Mouse (Mus musculus) neural tube, embryonic 11.5 days (tissue): Measurements from ENCODE around the gene Hephl1. TPM values are rescaled to one million over a fixed set of nuclear protein-coding genes. Genes with fewer than 3 reads are reported as not detected.

Experiments
- ATAC-seq: fragments of 200-750 bp; cut with Nextera tagmentation; 2 replicates; pipeline ENCODE4 v1.8.0; 2017; ENCODE audit warnings: moderate number of reproducible peaks, mild to moderate bottlenecking, moderate TSS enrichment, moderate library complexity; ENCODE audit not compliant: insufficient read depth, low FRiP score, low TSS enrichment
- DNase-seq: peaks from one replicate; pipeline ENCODE4 v3.0.0-alpha.2; 2015; ENCODE audit warnings: low spot score
- H3K27ac ChIP-seq: fragments of 300-500 bp; sonication (generic); 2 replicates; pipeline ENCODE4 v1.5.1; 2014; ENCODE audit warnings: low read depth, mild to moderate bottlenecking, low read length
- H3K27me3 ChIP-seq: fragments of 300-500 bp; sonication (generic); 2 replicates; pipeline ENCODE4 v1.6.1; 2014; ENCODE audit warnings: mild to moderate bottlenecking, low read length, mixed read lengths; ENCODE audit not compliant: control insufficient read depth, insufficient read depth
- H3K36me3 ChIP-seq: fragments of 300-500 bp; sonication (generic); 2 replicates; pipeline ENCODE4 v1.6.1; 2014; ENCODE audit warnings: mild to moderate bottlenecking, low read length, moderate library complexity, mixed read lengths; ENCODE audit not compliant: control insufficient read depth, insufficient read depth
- H3K4me1 ChIP-seq: fragments of 300-500 bp; sonication (generic); 2 replicates; pipeline ENCODE4 v1.6.1; 2014; ENCODE audit warnings: low read length, mixed read lengths; ENCODE audit not compliant: control insufficient read depth, insufficient read depth
- H3K4me2 ChIP-seq: fragments of 300-500 bp; sonication (generic); 2 replicates; pipeline ENCODE4 v1.6.1; 2014; ENCODE audit warnings: low read depth, mild to moderate bottlenecking, moderate library complexity
- H3K4me3 ChIP-seq: fragments of 300-500 bp; sonication (generic); 2 replicates; pipeline ENCODE4 v1.5.1; 2014; ENCODE audit warnings: low read depth, low read length
- H3K9ac ChIP-seq: fragments of 300-500 bp; sonication (generic); 2 replicates; pipeline ENCODE4 v1.6.1; 2014; ENCODE audit warnings: mild to moderate bottlenecking, low read length
- H3K9me3 ChIP-seq: fragments of 300-500 bp; sonication (generic); 2 replicates; pipeline ENCODE4 v1.6.1; 2016; ENCODE audit warnings: low read length; ENCODE audit not compliant: control insufficient read depth
- WGBS: fragments of 180-500 bp; shearing (Covaris S2); extraction: QIAGEN DNeasy Blood & Tissue Kit; methylation state at CpG from one replicate; pipeline ENCODE4 v1.1.7; 2014; 5-methylcytosine and 5-hydroxymethylcytosine counted together
- polyA plus RNA-seq: library from polyadenylated mRNA; unstranded; fragments of >200 nt; fragmentation: Nextera tagmentation; extraction: Ambion mirVana; gene quantifications from 2 replicates; pipeline ENCODE4 v1.2.1, GENCODE M21; 2014

Gene Hephl1
- polyA plus RNA-seq, result not detected in 2 replicates

DNA sequence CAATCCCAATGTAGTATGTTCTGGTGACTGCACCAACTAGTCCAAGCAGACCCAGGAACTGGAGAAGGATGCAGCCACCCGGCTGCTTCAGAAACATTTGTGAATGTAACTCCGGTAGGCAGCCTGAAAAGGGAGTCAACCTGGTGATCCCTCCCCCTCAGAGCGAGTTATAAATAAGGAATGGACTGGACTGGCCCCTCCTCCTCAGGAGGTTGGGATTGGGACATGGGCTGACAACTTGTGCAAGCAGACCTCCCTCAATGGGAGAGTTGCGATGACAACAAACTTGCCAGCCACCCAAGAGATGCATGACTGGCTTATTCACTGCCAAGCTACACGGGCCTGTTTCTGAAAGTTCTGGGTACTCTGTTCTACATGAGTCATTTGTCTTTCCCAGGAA, at the start of gene Hephl1:
Gene Hephl1, minus strand, starts transcription at position 101 of the 400 bp plus-strand sequence.
- Histone ChIP-seq H3K4me3 (no peak within 1 kb of the TSS), H3K9me3 (no peaks in the 10 kb centered on the region), H3K4me1 (no peaks in the 10 kb centered on the region), H3K27ac (no peak within 1 kb of the TSS), H3K9ac (no peak within 1 kb of the TSS), H3K36me3 (no peaks in the 10 kb centered on the region), H3K27me3 (no peaks in the 10 kb centered on the region), H3K4me2 (no peak within 1 kb of the TSS)
- no peak for DNase-seq
- WGBS, result 82% methylated on average over 5 of the region's 5 CpGs
- ATAC-seq, result no peak

DNA sequence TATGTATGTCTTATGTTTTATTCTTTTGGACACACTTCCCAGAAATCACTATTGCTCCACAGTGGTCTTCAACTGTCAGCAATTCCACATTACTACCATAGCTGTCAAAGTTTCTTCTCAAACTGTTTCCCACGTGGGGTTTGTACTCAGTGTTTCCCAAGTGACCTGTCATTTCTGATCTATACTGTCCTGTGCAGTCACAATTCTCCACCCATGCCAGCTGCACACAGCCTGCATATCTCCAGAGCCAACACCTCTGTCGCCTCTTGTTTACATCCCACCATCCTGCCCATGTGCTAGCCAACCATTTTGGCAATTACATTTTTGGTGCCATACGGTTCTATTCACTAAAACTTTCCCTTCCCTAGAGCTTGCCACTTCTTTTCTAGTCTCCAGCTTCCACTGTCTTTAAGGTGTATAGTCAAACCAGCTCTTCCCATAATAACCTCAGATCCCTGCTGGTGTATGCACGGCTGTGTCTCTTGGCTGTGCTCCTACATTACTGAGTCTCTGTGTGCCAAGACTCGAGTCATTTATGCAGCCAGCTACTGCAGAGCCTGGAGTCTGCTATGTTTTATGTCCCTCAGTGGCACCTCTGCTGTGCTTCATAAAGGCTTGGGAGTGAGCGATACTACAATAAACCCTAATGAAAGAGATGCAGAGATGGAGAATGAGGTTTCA, 37.5 kb upstream of the Hephl1 start:
- no peak for ATAC-seq
- 77% methylated on average over 6 of the region's 6 CpGs for WGBS
- H3K36me3 ChIP-seq, result no peaks in the 10 kb centered on the region
- H3K27me3 ChIP-seq, result no peaks in the 10 kb centered on the region
- H3K9me3 ChIP-seq, result no peaks in the 10 kb centered on the region
- DNase-seq, result no peak
- H3K4me2 ChIP-seq, result no peak overlapping the region
- H3K9ac ChIP-seq, result no peak overlapping the region
- H3K27ac ChIP-seq, result no peak overlapping the region
- H3K4me3 ChIP-seq, result no peak overlapping the region
- no peaks in the 10 kb centered on the region for H3K4me1 ChIP-seq

DNA sequence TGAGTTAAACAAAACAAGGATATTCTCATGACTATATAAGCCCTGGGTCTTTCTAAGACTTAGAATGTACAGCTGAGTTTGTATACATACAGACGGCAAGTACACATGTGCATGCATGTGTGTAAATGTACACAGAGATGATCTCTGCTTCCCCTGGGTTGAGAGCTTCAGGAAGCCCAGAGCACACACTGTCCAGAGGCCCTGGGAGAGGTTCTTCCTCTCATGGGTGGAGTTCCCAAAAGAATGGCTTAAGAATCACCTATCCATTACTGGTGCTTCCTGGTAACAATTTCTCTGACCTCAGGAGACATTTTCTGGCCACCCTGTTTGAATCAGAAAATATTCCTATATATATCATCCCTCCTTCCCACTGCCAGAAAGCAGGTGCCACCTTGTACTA, 28.6 kb upstream of the Hephl1 start:
- Histone ChIP-seq H3K4me2 (no peak overlapping the region), H3K9ac (no peak overlapping the region), H3K4me3 (no peak overlapping the region), H3K4me1 (no peaks in the 10 kb centered on the region), H3K27me3 (no peaks in the 10 kb centered on the region), H3K27ac (no peak overlapping the region), H3K9me3 (no peaks in the 10 kb centered on the region), H3K36me3 (no peaks in the 10 kb centered on the region)
- DNase-seq (no peak), ATAC-seq (no peak)
- 94% methylated on average over 1 of the region's 1 CpGs for WGBS

DNA sequence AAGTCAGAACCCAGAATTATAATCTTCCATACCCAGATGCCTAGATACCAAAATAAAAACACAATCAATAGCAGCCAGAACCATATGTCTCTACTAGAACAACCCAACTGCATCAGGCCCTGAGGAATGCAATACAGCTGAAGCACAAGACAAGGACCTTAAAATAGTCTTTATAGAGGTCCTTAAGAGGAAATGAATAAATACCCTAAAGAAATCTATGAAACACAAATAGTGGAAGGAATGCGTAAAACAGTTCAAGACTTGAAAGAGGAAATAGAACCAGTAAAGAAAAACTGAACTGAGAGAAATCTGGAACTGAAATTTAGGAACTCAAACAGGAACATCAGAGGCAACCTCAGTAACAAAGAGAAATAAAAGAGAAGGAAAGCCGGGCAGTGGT, 14.0 kb upstream of the Hephl1 start:
- H3K4me3 ChIP-seq, result no peak overlapping the region
- no peak overlapping the region for H3K9ac ChIP-seq
- no peak for ATAC-seq
- H3K4me1 ChIP-seq, result no peaks in the 10 kb centered on the region
- WGBS, result 96% methylated on average over 2 of the region's 2 CpGs
- no peaks in the 10 kb centered on the region for H3K27me3 ChIP-seq
- no peak overlapping the region for H3K27ac ChIP-seq
- H3K36me3 ChIP-seq, result no peaks in the 10 kb centered on the region
- no peak for DNase-seq
- no peaks in the 10 kb centered on the region for H3K9me3 ChIP-seq
- no peak overlapping the region for H3K4me2 ChIP-seq

DNA sequence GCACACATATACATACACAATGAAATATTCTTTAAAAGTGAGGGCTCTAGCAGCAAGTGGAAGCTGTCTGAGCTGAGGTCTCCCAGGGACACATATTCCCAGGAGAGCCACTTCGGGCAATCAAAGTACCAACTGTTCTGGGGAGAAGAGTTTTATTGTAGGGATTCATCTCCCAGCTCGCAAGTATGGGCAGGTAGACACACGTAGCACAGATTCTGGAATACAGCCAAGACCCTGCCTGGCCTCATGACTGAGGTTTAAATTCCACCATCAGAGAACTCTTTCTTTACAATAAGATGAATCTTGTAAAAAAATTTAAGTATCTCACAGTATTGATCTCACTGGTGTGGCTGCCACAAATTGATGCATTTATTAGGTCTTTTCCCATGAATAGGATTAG, 10.5 kb upstream of the Hephl1 start:
- Histone ChIP-seq H3K9ac (no peak overlapping the region), H3K4me2 (no peak overlapping the region), H3K27me3 (no peaks in the 10 kb centered on the region), H3K9me3 (no peaks in the 10 kb centered on the region), H3K4me3 (no peak overlapping the region), H3K4me1 (no peaks in the 10 kb centered on the region), H3K27ac (no peak overlapping the region), H3K36me3 (no peaks in the 10 kb centered on the region)
- 82% methylated on average over 3 of the region's 3 CpGs for WGBS
- DNase-seq (no peak), ATAC-seq (no peak)

DNA sequence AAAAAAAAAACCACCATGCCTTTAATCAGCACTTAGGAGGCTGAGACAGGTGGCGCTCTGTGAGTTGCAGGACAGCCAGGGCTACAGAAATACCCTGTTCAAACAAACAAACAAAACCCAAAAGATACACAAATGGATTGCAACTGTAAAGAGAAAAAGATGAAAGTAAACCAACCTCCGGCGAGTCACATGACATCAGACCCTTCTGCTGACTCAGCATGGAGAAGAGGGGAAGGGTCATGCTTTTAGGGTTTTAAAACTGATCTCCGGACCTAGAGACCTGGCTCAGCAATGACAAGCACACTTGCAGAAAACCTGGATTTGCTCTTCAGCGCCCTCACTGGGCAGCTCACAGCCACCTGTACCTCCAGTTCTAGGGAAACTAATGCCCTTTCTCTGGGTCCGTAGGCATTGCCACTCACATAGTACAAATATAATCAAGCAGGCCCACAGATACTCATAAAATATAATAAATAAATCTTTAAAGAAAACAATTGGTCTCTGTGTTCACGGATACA, 9.0 kb upstream of the Hephl1 start:
- Histone ChIP-seq H3K4me3 (no peak overlapping the region), H3K27ac (no peak overlapping the region), H3K9ac (no peak overlapping the region), H3K27me3 (no peaks in the 10 kb centered on the region), H3K4me2 (no peak overlapping the region), H3K4me1 (no peaks in the 10 kb centered on the region), H3K36me3 (no peaks in the 10 kb centered on the region), H3K9me3 (no peaks in the 10 kb centered on the region)
- WGBS, result 58% methylated on average over 7 of the region's 7 CpGs
- ATAC-seq, result no peak
- no peak for DNase-seq

DNA sequence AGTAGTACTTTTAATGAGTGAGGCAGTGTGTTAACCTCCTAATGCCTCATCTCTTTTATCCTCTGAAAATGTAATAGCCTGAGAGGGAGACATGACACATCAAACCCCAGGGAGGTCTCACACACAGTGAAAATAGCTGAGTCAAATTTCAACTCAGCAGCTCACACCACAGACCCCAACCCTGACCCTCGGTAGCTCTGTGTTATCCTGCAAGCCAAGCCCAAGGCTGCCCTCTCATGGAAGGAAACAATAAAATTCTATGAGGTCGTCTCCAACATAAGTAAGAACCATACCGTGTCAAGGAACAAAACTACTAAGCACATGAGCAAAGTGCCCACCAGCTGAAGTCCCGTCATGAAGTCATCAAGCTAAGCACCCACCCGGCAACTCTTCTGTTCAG, 8.3 kb upstream of the Hephl1 start:
- H3K9me3 ChIP-seq, result no peaks in the 10 kb centered on the region
- no peaks in the 10 kb centered on the region for H3K27me3 ChIP-seq
- DNase-seq, result no peak
- H3K27ac ChIP-seq, result no peak overlapping the region
- no peaks in the 10 kb centered on the region for H3K4me1 ChIP-seq
- H3K4me2 ChIP-seq, result no peak overlapping the region
- no peaks in the 10 kb centered on the region for H3K36me3 ChIP-seq
- no peak overlapping the region for H3K4me3 ChIP-seq
- ATAC-seq, result no peak
- WGBS, result 58% methylated on average over 5 of the region's 5 CpGs
- no peak overlapping the region for H3K9ac ChIP-seq

DNA sequence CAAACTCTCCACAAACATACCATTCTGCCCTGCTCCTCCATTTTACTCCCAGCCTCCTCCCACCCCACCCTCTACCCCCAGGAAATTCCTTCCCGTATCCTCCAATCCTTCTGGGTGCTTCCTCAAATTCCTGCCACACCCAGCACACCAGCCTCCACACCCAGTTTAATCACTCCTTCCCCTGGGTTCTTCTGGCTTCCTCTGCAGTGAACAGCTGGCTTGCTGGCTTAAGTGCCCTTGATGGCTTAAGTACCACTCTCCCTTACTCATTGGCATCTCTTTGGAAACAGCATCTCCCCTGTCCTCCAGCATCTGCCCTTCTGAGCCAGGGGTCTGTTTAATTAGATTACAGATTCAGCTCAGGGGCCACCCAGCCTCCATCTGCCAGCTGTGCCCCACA, 7.6 kb upstream of the Hephl1 start:
- no peak overlapping the region for H3K27ac ChIP-seq

DNA sequence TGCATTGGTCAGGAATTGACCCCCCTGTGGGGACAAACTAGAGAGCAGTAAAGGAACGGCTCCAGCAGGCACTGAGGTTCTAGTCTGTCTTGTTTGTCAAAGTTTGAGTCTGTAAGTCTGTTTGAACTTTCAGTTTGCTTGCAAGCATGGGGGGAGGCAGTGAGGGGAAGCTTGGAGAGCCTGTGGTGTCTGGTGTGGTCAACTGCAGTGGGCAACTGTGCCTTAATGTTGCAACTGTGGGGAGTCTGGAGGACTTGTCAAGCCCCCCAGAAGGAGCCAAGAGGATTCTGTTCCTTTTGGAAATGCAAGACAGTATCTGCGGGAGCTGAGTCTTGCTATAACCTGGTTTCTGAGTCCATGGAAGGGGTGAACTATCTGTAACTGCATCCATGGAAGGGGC, 4.3 kb upstream of the Hephl1 start:
- ATAC-seq, result no peak
- Histone ChIP-seq H3K4me3 (no peak overlapping the region), H3K36me3 (no peaks in the 10 kb centered on the region), H3K4me2 (no peak overlapping the region), H3K9ac (no peak overlapping the region), H3K9me3 (no peaks in the 10 kb centered on the region), H3K4me1 (no peaks in the 10 kb centered on the region), H3K27me3 (no peaks in the 10 kb centered on the region), H3K27ac (no peak overlapping the region)
- 92% methylated on average over 2 of the region's 2 CpGs for WGBS
- DNase-seq, result no peak

More for the DNA sequence above, 7.6 kb upstream of the Hephl1 start:
- no peak overlapping the region for H3K4me2 ChIP-seq
- no peaks in the 10 kb centered on the region for H3K9me3 ChIP-seq
- no peaks in the 10 kb centered on the region for H3K36me3 ChIP-seq
- no peak for ATAC-seq
- DNase-seq, result no peak
- no peak overlapping the region for H3K9ac ChIP-seq
- 81% methylated on average over 1 of the region's 1 CpGs for WGBS
- H3K27me3 ChIP-seq, result no peaks in the 10 kb centered on the region
- H3K4me1 ChIP-seq, result no peaks in the 10 kb centered on the region
- H3K4me3 ChIP-seq, result no peak overlapping the region
